Mouse (Mus musculus) stomach, embryonic 15.5 days (tissue): ENCODE measurements at regions not wholly inside any gene's neighbourhood (a gene's known extent, or its start where the extent isn't known, plus 50 kb on each side); places are given as distances from the start of the nearest gene placed in this dataset.

Source experiments
- ATAC-seq: fragments of 200-750 bp; cut with Nextera tagmentation; 2 replicates; pipeline ENCODE4 v1.8.0; 2017; ENCODE audit warnings: low read depth, moderate number of reproducible peaks, moderate TSS enrichment; ENCODE audit not compliant: insufficient read depth, low FRiP score
- H3K27ac ChIP-seq: fragments of 300-500 bp; sonication (generic); 2 replicates; pipeline ENCODE4 v1.5.1; 2015; ENCODE audit warnings: mild to moderate bottlenecking, inconsistent platforms
- H3K27me3 ChIP-seq: fragments of 300-500 bp; sonication (generic); replicated peaks from 2 replicates; pipeline ENCODE4 v1.6.1; 2015; ENCODE audit warnings: inconsistent platforms
- H3K36me3 ChIP-seq: fragments of 300-500 bp; sonication (generic); 2 replicates; pipeline ENCODE4 v1.6.1; 2015; ENCODE audit warnings: inconsistent platforms
- H3K4me1 ChIP-seq: fragments of 300-500 bp; sonication (generic); 2 replicates; pipeline ENCODE4 v1.6.1; 2015; ENCODE audit warnings: inconsistent platforms
- H3K4me2 ChIP-seq: fragments of 300-500 bp; sonication (generic); 2 replicates; pipeline ENCODE4 v1.6.1; 2015; ENCODE audit warnings: mild to moderate bottlenecking, inconsistent platforms
- H3K4me3 ChIP-seq: fragments of 300-500 bp; sonication (generic); replicated peaks from 2 replicates; pipeline ENCODE4 v1.5.1; 2015; ENCODE audit warnings: inconsistent platforms
- H3K9ac ChIP-seq: fragments of 300-500 bp; sonication (generic); 2 replicates; pipeline ENCODE4 v1.6.1; 2015; ENCODE audit warnings: inconsistent platforms
- H3K9me3 ChIP-seq: fragments of 300-500 bp; sonication (generic); 2 replicates; pipeline ENCODE4 v1.6.1; 2016; ENCODE audit warnings: inconsistent platforms
- WGBS: fragments of 180-500 bp; shearing (Covaris S2); methylation state at CpG from one replicate; pipeline ENCODE4 v1.1.7; 2015; 5-methylcytosine and 5-hydroxymethylcytosine counted together

DNA sequence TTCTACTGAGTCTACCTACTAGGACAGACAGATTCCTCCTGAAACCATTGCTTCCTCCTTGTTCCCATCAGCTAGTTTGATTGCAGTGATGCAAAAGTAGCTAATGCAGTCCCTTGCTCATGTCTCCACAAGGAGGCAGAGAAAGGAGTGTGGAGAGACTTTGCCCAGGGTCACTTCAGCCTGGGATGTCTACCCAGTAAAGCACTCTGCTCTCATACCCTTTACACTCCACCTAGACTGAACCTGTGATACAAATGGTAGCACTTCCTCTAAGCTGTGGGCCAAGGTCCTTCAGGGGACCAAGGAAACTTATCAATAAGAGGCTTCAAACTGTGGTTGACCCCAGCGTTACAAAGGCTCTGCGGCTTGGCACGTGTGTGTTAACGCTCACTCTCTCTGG lies 140.1 kb downstream of the Ddx11 start:
- no peaks in the 10 kb centered on the region for H3K9me3 ChIP-seq
- H3K36me3 ChIP-seq: no peaks in the 10 kb centered on the region
- no peak overlapping the region for H3K4me3 ChIP-seq
- H3K27ac ChIP-seq: no peak overlapping the region
- no peak overlapping the region for H3K9ac ChIP-seq
- no peak for ATAC-seq
- H3K4me2 ChIP-seq: no peak overlapping the region
- H3K27me3 ChIP-seq: no peaks in the 10 kb centered on the region
- 85% methylated on average over 4 of the region's 4 CpGs for WGBS
- no peaks in the 10 kb centered on the region for H3K4me1 ChIP-seq

DNA sequence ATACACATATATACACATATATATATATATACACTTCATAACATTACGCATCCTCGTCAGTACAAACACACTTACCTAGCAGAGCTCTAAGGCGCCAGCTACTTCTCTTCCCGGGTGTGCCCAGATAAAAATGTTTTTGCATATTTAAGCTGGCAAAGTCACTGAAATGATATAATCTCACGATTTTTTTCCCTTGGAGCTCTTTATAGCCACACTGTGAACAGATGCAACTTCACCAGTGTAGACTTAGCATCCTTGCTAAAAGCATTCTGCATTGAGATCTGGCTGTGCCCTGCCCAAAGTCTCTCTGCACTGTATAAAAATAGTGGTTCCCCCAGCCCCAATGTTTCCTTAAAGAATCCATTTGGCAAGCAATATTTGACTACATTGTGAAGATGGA lies 143.5 kb downstream of the Ddx11 start:
- Histone ChIP-seq H3K9ac (no peak overlapping the region), H3K27ac (no peak overlapping the region), H3K4me2 (no peak overlapping the region), H3K27me3 (no peaks in the 10 kb centered on the region), H3K36me3 (no peaks in the 10 kb centered on the region), H3K9me3 (no peaks in the 10 kb centered on the region), H3K4me1 (peaks cover 6% of the 10 kb centered on the region; the same call in 1 of the 2 replicates), H3K4me3 (no peak overlapping the region)
- WGBS: 78% methylated on average over 5 of the region's 5 CpGs
- no peak for ATAC-seq

DNA sequence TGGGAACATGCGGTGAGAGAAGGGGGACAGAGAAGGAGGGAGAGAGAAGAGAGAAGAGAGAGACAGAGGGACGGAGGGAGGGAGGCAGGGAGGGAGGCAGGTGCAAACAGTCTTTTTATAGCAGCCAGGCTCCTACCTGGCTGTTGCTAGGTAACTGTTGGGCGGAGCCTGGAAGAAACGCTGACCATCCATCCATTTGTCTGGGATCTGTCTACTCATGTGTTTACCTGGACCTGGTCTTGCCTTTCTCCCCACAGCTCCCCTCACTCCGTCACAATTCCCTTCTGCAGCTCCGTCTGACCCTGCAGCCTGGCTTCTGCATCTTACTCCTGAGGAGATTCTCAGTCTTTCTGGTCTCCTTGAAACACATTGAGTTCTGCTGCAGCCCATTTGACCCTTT lies 144.5 kb downstream of the Ddx11 start:
- Histone ChIP-seq H3K9me3 (no peaks in the 10 kb centered on the region), H3K36me3 (no peaks in the 10 kb centered on the region), H3K4me1 (peaks cover 6% of the 10 kb centered on the region; the same call in 1 of the 2 replicates), H3K4me2 (no peak overlapping the region), H3K9ac (no peak overlapping the region), H3K4me3 (no peak overlapping the region), H3K27me3 (no peaks in the 10 kb centered on the region), H3K27ac (no peak overlapping the region)
- ATAC-seq: no peak; the same call in 1 of the 2 replicates
- WGBS: 33% methylated on average over 6 of the region's 6 CpGs

DNA sequence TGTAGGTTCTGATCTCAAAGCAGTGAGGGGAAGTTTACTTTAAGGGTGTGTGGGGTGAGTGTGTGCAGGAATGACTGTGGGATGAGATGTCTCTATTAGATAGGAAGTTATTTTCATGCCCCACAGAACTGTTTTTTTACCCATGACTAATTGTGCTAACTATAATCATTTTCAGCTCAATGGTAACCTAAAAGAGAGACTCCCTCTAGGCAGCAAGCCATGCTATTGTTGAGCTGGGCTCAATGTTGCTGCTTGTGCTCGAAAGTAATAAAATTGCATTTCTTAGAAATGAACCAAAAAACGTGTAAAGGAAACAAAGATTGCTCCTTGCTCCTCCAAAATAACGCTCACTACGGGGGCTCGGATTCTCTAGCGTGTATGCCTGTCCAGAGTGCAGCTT lies 146.2 kb downstream of the Ddx11 start:
- WGBS: 62% methylated on average over 6 of the region's 6 CpGs
- no peak overlapping the region for H3K9ac ChIP-seq
- no peak overlapping the region for H3K4me2 ChIP-seq
- H3K4me3 ChIP-seq: no peak overlapping the region
- H3K36me3 ChIP-seq: no peaks in the 10 kb centered on the region
- ATAC-seq: no peak
- no peak overlapping the region for H3K27ac ChIP-seq
- H3K4me1 ChIP-seq: peaks cover 6% of the 10 kb centered on the region; the same call in 1 of the 2 replicates
- no peaks in the 10 kb centered on the region for H3K27me3 ChIP-seq
- no peaks in the 10 kb centered on the region for H3K9me3 ChIP-seq

DNA sequence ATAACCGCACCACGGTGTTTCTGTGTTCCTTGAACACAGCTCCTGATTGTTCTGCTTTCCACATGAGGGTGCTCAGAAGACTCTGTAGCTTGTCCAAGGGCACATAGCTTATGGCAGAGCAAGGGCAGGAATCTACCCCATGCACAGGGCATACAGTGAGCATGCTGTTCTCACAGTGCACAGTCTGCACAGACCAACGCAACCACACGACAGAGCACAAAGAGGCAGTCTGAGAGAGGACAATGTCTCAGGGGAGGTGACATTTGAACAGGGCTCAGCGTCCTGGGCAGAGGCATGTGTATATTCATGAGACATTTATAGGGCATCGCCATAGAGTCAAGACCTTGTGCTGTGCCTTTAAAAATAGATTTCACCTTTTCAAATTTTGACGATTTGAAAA lies 148.6 kb downstream of the Ddx11 start:
- Histone ChIP-seq H3K4me3 (no peak overlapping the region), H3K9ac (no peak overlapping the region), H3K4me1 (peaks cover 7% of the 10 kb centered on the region; the same call in 1 of the 2 replicates), H3K27me3 (no peaks in the 10 kb centered on the region), H3K9me3 (no peaks in the 10 kb centered on the region), H3K36me3 (no peaks in the 10 kb centered on the region), H3K27ac (no peak overlapping the region), H3K4me2 (no peak overlapping the region)
- WGBS: 81% methylated on average over 7 of the region's 7 CpGs
- ATAC-seq: no peak

DNA sequence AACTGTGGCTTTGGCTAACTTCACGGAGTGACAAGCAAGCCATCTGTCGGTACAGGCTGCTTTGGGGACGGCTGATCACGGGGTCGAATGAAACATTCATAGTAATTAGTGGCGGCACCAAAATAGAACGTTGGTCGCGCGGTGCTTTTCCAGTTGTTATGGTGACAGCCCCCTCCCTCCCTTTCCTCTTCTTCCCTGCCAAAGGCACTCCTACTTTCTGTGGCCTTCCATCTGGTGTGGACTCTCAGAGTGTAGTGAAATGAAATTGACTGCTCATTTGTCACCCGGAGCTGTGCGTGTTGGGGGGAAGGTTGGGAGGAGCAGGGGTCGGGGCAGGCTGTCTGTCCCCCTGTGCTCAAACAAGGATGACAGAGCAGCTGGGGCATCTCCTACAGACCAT lies 153.5 kb downstream of the Ddx11 start:
- Histone ChIP-seq H3K36me3 (no peaks in the 10 kb centered on the region), H3K4me3 (no peak overlapping the region), H3K27me3 (no peaks in the 10 kb centered on the region), H3K4me1 (0 out of 2 replicates have a peak, but pooled peaks cover 3% of the 10 kb centered on the region), H3K4me2 (peak overlapping the region; percentile 5; the same call in 1 of the 2 replicates), H3K9me3 (no peaks in the 10 kb centered on the region), H3K27ac (no peak overlapping the region), H3K9ac (no peak overlapping the region)
- WGBS: 43% methylated on average over 13 of the region's 13 CpGs
- ATAC-seq: peak; percentile 43

DNA sequence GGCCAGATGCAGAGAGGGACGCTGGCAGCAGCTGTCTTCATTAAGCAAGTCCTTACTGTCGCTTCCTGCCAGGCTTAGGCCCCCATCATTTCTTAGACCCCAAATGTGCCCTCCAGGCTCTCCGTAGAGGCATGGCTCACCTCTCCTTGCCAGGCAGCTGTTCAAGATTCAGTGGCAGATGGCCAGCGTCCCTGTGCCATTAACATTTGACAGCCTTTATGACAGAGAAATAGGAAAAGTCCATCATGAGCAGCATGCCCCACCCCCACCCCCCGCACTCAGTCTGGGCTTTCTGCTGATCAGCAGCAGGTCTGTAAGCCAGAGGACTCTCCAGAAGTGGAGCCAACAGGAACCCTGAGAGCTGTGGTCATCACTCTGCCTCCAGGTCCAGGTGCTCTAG lies 154.7 kb downstream of the Ddx11 start:
- no peak overlapping the region for H3K4me3 ChIP-seq
- H3K9ac ChIP-seq: no peak overlapping the region
- no peak for ATAC-seq
- H3K27me3 ChIP-seq: no peaks in the 10 kb centered on the region
- H3K36me3 ChIP-seq: no peaks in the 10 kb centered on the region
- WGBS: 74% methylated on average over 5 of the region's 5 CpGs
- 0 out of 2 replicates have a peak, but pooled peaks cover 3% of the 10 kb centered on the region for H3K4me1 ChIP-seq
- no peak overlapping the region for H3K4me2 ChIP-seq
- no peaks in the 10 kb centered on the region for H3K9me3 ChIP-seq
- no peak overlapping the region for H3K27ac ChIP-seq

DNA sequence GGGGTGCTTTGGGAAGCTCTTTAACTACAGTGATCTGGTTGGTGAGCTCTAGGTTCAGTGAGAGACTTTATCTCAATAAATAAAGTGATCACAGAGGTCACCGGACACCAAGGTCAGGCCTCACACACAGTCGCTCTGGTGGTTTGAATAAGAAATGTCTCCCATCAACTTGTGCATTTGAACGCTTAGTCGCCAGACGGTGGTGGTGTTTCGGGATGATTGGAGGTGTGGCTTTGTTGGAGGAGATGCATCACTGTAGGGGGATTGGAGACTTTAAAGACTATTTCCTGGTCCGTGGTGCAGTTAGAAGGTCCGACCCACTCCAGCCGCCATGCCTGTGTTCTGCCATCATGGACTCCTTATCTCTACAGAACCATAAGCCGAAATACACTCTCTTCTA lies 162.0 kb downstream of the Ddx11 start:
- whole genome bisulfite sequencing: 87% methylated on average over 10 of the region's 10 CpGs
- no peak overlapping the region for H3K9ac ChIP-seq
- no peak overlapping the region for H3K4me3 ChIP-seq
- H3K27me3 ChIP-seq: no peaks in the 10 kb centered on the region
- ATAC-seq: no peak
- no peaks in the 10 kb centered on the region for H3K4me1 ChIP-seq
- H3K9me3 ChIP-seq: no peaks in the 10 kb centered on the region
- H3K27ac ChIP-seq: no peak overlapping the region
- no peak overlapping the region for H3K4me2 ChIP-seq
- no peaks in the 10 kb centered on the region for H3K36me3 ChIP-seq
